Mouse (Mus musculus) frontal cortex, adult (tissue): ENCODE data around the gene Gm20695.
"Not testable (repeated sequence)": the region's sequence is repeated elsewhere in the genome, so short reads cannot be mapped to it uniquely, and the experiment has no call there.

Experiments
- ATAC-seq: cut with Nextera tagmentation; 2 replicates; pipeline ENCODE4 v1.9.2; 2017; ENCODE audit warnings: mild to moderate bottlenecking, moderate library complexity, mixed read lengths; ENCODE audit not compliant: low TSS enrichment

Gm20695 gene

DNA sequence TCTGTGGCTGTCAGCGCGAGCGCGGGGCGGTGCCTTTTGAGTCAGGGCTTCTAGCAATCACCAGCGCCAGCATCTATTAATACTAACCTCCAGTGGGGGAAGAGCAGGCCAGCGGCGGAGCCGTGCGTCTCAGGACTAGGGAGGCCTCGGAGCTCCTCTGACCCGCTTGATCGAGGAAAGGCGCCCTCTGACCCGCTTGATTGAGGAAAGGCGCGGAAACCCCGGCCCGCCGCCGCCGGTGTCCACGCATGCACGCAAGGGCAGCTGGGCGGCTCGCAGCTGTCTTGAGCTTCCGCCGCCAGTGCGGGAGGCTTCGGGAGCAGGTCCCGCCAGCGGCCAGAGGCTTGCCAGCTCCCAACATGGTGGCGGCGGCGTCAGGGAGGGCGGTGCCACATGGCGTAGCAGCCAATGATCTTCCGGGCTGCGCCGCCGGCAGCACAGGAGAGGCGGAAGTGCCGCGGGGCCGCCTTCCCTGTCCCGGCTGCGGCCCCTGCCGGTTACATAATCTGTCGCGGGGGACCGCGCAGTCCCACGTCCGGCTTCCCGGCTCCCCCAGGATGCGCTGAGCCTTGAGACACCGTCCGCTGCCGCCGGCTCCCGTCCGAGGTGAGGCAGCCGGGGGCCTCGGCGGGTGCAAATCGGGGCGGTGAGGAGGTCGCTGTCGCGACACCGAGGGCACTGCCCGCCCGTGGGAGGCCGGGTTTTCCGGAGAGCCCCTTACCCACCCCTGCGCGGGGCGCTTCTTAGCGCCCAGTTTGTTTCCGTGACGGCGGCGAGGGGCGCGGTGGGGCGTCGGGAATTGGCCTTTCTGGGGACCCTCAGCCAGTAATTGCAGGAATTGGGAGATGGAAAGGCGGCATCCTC lies at the start of gene Gm20695, which contains the start of gene Zfp597:
TSS of gene Gm20695 (plus strand) at position 448 of the 864 bp plus-strand sequence.
TSS of gene Zfp597 (minus strand) at position 361 of the 864 bp plus-strand sequence.
- ATAC-seq: peak; percentile 98

DNA sequence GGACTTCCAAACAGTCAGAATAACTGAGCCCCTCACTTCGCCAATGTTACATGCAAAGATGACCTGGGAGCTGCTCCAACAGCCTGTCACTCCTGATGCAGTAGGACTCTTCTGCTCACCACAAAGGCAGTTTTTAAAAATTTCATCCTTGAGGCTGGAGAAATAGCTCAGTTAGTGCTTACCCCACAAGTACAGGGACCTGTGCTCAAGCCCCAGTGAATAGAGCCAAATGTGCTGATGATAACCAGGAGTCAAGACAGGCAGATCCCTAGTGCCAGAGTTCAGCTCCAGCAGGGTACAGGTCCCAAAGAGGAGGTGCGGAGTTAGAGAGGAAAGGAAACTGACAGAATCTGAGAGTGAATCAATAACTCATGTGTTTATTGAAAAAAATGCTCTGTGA lies 49.0 kb upstream of the Gm20695 start:
- ATAC-seq: no peak

DNA sequence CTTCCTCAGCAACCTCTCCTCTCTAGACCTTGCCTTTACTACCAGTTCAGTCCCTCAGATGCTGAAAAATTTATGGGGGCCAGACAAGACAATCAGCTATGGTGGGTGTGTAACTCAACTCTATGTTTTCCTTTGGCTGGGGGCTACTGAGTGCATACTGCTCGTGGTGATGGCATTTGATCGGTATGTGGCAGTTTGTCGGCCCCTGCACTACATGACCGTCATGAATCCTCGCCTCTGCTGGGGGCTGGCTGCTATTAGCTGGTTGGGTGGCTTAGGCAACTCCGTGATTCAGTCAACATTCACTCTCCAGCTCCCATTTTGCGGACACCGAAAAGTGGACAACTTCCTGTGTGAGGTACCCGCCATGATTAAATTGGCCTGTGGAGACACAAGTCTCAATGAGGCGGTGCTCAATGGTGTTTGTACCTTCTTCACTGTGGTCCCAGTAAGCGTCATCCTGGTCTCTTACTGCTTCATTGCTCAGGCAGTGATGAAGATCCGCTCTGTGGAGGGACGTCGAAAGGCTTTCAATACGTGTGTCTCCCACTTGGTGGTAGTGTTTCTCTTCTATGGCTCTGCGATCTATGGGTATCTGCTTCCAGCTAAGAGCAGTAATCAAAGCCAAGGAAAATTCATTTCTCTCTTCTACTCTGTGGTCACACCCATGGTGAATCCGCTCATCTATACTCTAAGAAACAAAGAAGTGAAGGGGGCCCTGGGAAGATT lies 45.1 kb upstream of the Gm20695 start:
- no peak for ATAC-seq

DNA sequence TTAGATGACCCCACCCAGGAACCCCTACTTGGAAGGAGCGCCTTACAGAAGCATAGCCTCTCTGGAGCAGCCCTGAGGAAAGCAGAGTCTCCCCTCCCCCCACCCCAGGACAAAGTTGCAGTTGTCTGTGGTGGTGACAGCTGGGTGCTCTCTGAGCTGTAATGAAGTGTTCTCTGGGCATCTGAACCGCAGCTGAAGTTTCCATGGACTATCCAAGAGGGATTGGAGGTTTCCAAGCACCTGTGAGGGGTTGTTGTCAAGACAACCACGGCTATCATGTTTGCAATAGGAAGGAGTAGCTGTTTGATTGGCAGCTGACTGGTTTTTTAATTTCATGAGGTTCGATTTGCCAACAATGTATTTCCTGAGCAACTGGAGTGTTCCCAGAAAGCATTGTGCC lies 41.5 kb upstream of the Gm20695 start:
- ATAC-seq: no peak

GRCm38 (mm10) chr16:3843796-3844195 lies 40.7 kb upstream of the Gm20695 start:
- ATAC-seq: no peak

GRCm38 (mm10) chr16:3846711-3847518 lies 37.5 kb upstream of the Gm20695 start, which contains the start of gene Zfp174:
TSS of gene Zfp174 (plus strand) at chr16:3847268.
- peak; percentile 100 for ATAC-seq

GRCm38 (mm10) chr16:3847871-3848270 lies 36.6 kb upstream of the Gm20695 start:
- ATAC-seq: no peak

DNA sequence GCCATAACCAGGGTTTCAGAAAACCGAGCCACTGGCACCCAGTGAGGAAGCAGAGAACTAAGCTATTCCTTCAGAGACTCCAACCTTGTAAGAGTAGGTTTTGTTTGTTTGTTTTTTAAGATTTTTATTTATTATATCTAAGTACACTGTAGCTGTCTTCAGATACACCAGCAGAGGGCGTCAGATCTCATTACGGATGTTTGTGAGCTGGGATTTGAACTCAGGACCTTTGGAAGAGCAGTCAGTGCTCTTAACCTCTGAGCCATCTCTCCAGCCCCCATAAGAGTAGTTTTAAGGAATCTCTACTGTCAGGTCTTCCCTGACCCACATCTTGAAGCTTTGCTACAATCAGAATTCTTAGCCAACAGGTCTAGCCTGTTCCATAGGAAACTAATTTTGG lies 36.0 kb upstream of the Gm20695 start:
- ATAC-seq: no peak

GRCm38 (mm10) chr16:3851301-3851700 lies 33.1 kb upstream of the Gm20695 start:
- not testable (repeated sequence) for ATAC-seq

- no peak for ATAC-seq
Observed at GRCm38 (mm10) chr16:3852586-3852985, 31.9 kb upstream of the Gm20695 start.

- no peak for ATAC-seq
Observed at GRCm38 (mm10) chr16:3854437-3855182, 29.8 kb upstream of the Gm20695 start.

DNA sequence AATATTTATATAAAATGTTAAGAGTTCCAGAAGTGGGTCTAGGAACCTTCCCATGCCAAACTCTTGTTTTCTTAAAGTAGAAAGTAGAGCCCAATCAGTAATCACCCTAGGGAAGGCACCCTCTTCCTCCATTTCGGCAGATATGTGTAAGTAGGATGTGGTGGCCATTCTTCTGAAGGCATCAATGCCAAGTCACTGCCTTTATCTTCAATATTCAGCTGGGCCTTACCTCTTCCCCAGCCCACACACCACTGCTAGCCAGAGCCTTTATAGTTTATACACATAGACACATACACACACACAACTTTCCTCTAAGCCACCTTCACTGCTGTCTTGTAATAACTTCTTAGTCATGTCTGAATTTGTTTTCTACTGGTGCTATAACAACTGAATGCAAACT lies 28.7 kb upstream of the Gm20695 start:
- ATAC-seq: no peak

DNA sequence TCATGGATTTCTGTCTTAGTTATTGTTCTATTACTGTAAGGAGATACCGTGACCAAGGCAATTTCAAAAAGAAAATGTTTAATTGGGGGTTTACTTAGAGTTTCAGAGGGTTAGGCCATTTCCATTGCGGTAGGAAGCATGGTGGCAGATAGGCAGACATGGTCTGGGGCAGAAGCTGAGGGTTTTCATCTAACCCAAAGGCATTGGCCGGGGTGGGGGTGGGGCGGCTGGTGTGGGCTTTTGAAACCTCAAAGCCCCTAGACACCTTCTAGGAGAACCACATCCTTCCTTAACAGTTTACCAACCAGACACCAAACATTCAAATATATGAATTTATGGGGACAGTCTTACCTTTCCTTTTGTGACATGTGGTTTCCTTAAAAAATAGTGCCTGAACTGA lies 25.2 kb upstream of the Gm20695 start:
- ATAC-seq: no peak

DNA sequence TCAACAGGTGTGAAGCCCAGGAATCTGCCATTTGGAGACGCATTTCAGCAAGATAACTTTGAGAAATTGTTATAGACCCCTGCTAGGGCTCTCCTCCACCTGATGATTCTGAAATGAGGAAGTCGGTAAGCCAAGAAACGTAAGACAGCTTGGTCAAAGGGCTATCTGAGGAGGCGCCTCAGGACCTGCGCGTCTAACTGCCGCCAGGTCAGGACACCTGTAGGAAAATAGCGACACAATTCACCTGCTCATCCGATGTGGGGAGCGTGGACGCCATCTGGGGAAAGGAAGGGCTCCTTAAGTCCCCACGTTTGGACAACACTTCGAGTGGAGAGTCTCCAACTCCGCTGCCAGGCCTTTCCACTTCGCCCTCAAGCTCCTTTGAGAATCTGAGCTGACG lies 12.6 kb upstream of the Gm20695 start:
- no peak for ATAC-seq

DNA sequence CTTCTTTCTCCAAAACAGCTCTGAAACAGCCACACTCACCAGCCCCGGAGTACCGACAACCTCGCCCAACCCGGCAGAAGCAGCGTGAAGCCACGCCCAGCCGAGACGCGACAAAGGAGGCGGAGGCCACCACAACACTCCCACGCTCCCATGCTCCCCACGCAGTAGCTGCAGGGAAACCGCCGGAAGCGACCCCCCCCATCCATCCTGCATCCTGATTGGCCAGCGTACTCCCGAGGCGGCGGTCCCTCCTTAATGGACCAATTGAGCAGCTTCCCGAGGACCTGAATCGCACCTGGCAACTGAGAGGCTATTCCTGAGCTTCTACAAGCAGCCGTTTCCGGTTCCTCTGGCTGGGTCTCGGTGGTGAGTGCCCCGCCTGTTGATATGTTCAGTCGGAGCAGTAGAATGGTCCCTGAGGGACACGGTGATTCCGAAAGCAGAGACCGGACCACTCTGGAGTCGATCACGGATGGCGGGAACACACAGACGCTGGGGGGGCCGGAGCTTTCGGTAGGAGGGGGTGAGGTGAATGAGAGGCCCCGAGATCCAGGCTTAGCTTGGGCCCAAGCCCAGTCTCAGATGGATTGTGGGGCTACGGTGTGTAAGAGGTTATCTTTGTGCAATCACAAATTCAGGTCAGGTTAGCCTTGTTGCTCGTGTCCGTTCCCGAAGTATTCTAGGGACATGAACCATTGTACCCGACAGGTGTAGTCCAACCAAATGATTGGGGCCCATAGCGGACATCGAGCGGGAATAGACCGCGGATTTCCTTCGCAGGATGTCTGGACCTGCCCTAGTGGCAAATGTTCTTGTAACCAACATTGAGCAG lies 12.0 kb upstream of the Gm20695 start, which contains the start of gene Naa60:
TSS of gene Naa60 (plus strand) at position 160 of the 832 bp plus-strand sequence.
- peak; percentile 98 for ATAC-seq

- ATAC-seq: no peak
Observed at GRCm38 (mm10) chr16:3876346-3876745, 8.1 kb upstream of the Gm20695 start.

- ATAC-seq: no peak
Observed at GRCm38 (mm10) chr16:3885065-3885670, 720 bp downstream of the Gm20695 start.

GRCm38 (mm10) chr16:3891621-3892295 lies 7.3 kb downstream of the Gm20695 start:
- peak; percentile 52; the same call in 1 of the 2 replicates for ATAC-seq

- ATAC-seq: no peak
Observed at GRCm38 (mm10) chr16:3893739-3894138, 9.3 kb downstream of the Gm20695 start.
